Comparison of ENCODE assay signal across 10 mouse cellular contexts in the genomic region with DNA sequence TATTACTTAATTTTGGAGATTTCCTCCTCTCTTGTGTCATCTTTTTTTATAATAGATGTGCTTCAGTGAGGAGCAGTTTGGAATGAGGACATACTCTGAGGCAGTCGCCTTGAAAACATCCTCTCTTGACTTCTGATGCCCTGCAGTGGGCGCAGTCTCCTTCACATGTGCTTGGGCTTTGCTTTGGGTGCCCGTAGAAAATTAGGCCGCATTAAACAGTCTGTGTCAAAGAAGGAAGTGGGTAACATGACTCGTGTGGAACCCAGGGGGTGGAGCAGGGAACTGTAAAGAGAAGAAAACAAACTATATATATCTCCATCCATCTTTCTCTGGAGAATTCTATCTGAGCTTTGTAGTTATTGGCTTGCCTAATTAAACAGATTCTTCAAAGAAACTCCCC.
DNase-seq lines count a peak whose midpoint lies in the region; ATAC-seq and TF ChIP-seq lines count a peak whose summit lies in the region.
"Had no signal": no experiment of that assay in that cellular context is flagged by ENCODE, and none has a peak within 500 bp of the region (broad histone marks: within the 10 kb centered on the region; RNA-seq: fewer than 3 reads in every experiment).

No protein-coding gene starts in this region.

- WGBS in lung, postnatal 0 days = 52% methylated on average over 5 of the region's 5 CpGs
- 79% methylated on average over 5 of the region's 5 CpGs for WGBS in heart, embryonic 10.5 days

- no peak overlapping the region for H3K9ac ChIP-seq in lung, postnatal 0 days (replicated peaks; ENCODE audit: low read depth)
- H3K9ac ChIP-seq: hindbrain, embryonic 15.5 days had no signal

- no peaks in the 10 kb centered on the region for H3K9me3 ChIP-seq in lung, postnatal 0 days (ENCODE audit: low read length)
- no peaks in the 10 kb centered on the region for H3K9me3 ChIP-seq in heart, embryonic 10.5 days
- H3K9me3 ChIP-seq: hindbrain, embryonic 15.5 days had no signal

- no peak overlapping the region for H3K4me3 ChIP-seq in lung, postnatal 0 days (ENCODE audit: low read depth, low read length)
- H3K4me3 ChIP-seq in heart, embryonic 10.5 days = no peak overlapping the region
- H3K4me3 ChIP-seq: hindbrain, embryonic 15.5 days; left cerebral cortex, adult 2 months had no signal

- no peak overlapping the region for H3K4me2 ChIP-seq in lung, postnatal 0 days (replicated peaks; ENCODE audit: low read depth, low read length)
- H3K4me2 ChIP-seq: hindbrain, embryonic 15.5 days had no signal

- H3K36me3 ChIP-seq in lung, postnatal 0 days (ENCODE audit: insufficient read depth, low read length) = no peaks in the 10 kb centered on the region
- no peaks in the 10 kb centered on the region for H3K36me3 ChIP-seq in heart, embryonic 10.5 days
- H3K36me3 ChIP-seq: hindbrain, embryonic 15.5 days had no signal

- no peaks in the 10 kb centered on the region for H3K27me3 ChIP-seq in lung, postnatal 0 days (replicated peaks; ENCODE audit: insufficient read depth, low read length)
- no peaks in the 10 kb centered on the region for H3K27me3 ChIP-seq in heart, embryonic 10.5 days (ENCODE audit: insufficient read depth, poor library complexity, severe bottlenecking)
- H3K27me3 ChIP-seq: hindbrain, embryonic 15.5 days had no signal

- DNase-seq in lung, postnatal 0 days (ENCODE audit: low spot score) = no peak
- no peak for DNase-seq in lung, postnatal 14 days
- DNase-seq in T-cell, adult 2 months (ENCODE audit: low spot score) = peak; percentile 71
- DNase-seq in thymus, postnatal 14 days = peak; percentile 45
- DNase-seq in right cerebral cortex, postnatal 4 days = no peak
- DNase-seq in heart, embryonic 10.5 days (ENCODE audit: low spot score) = no peak
- DNase-seq in urinary bladder, adult 2 months (ENCODE audit: low spot score) = no peak

- peak; percentile 22; the same call in 1 of the 2 replicates for TF ChIP-seq CTCF in lung, postnatal 0 days (IDR thresholded peaks at IDR 0.05)

- peaks cover 7% of the 10 kb centered on the region for H3K4me1 ChIP-seq in lung, postnatal 0 days (ENCODE audit: insufficient read depth, low read depth, low read length)
- peaks cover 20% of the 10 kb centered on the region for H3K4me1 ChIP-seq in heart, embryonic 10.5 days

- no peak for ATAC-seq in lung, postnatal 0 days
- ATAC-seq in megakaryocyte, adult 5-6 weeks (ENCODE audit: poor library complexity, severe bottlenecking) = peak; percentile 95

- TF ChIP-seq EP300 in lung, postnatal 0 days (IDR thresholded peaks at IDR 0.05) = no peak

- no peak overlapping the region for H3K27ac ChIP-seq in lung, postnatal 0 days (ENCODE audit: low read length)
- H3K27ac ChIP-seq in heart, embryonic 10.5 days = no peak overlapping the region
- H3K27ac ChIP-seq: hindbrain, embryonic 15.5 days; left cerebral cortex, adult 2 months had no signal

Comparison
In these comparisons a context has a peak if more than half of its experiments do, and no peak if none do; other contexts are left out.
1. DNase-seq: peak in T-cell, adult 2 months (single experiment) and thymus, postnatal 14 days (single experiment); none in lung, postnatal 0 days (single experiment), lung, postnatal 14 days (single experiment), right cerebral cortex, postnatal 4 days (single experiment), heart, embryonic 10.5 days (single experiment) and urinary bladder, adult 2 months (single experiment).